7 mouse cellular contexts compared by ENCODE assay signal in genomic region chr14:56571310-56572093, GRCm38 (mm10). TPM values are rescaled to one million over a fixed set of nuclear protein-coding genes. Genes with fewer than 3 reads are reported as not detected.
DNase-seq lines count a peak whose midpoint lies in the region; ATAC-seq lines count a peak whose summit lies in the region.

No protein-coding gene starts in this region.

- H3K9me3 ChIP-seq in intestine, embryonic 16.5 days (ENCODE audit: control insufficient read depth, low read length): no peaks in the 10 kb centered on the region
- no peaks in the 10 kb centered on the region for H3K9me3 ChIP-seq in midbrain, embryonic 11.5 days (ENCODE audit: control insufficient read depth, low read length)

- no peaks in the 10 kb centered on the region for H3K36me3 ChIP-seq in intestine, embryonic 16.5 days (ENCODE audit: control insufficient read depth, insufficient read depth, low read length)
- H3K36me3 ChIP-seq in midbrain, embryonic 11.5 days (ENCODE audit: control insufficient read depth, insufficient read depth, low read length): no peaks in the 10 kb centered on the region; the same call in 1 of the 2 replicates

- no peaks in the 10 kb centered on the region for H3K27me3 ChIP-seq in intestine, embryonic 16.5 days (replicated peaks; ENCODE audit: control insufficient read depth, insufficient read depth, low read length)
- no peaks in the 10 kb centered on the region for H3K27me3 ChIP-seq in midbrain, embryonic 11.5 days (ENCODE audit: control insufficient read depth, insufficient read depth, low read length)

- peak overlapping the region; percentile 88 for H3K4me3 ChIP-seq in intestine, embryonic 16.5 days (ENCODE audit: low read length)
- peak overlapping the region; percentile 55 for H3K4me3 ChIP-seq in midbrain, embryonic 11.5 days (ENCODE audit: low read depth, low read length)

- WGBS in intestine, embryonic 16.5 days: under 1% methylated on average over 59 of the region's 59 CpGs
- under 1% methylated on average over 59 of the region's 59 CpGs for WGBS in midbrain, embryonic 11.5 days

- DNase-seq in adrenal gland, adult 2 months: peak; percentile 97
- peak; percentile 94 for DNase-seq in embryo, embryonic 11.5 days (ENCODE audit: low read depth, low spot score)
- DNase-seq in gastrocnemius, postnatal 36 days: peak; percentile 92 to 95
- peak; percentile 92 to 93 for DNase-seq in left cerebral cortex, postnatal 36 days (ENCODE audit: low spot score in 2 of 2)
- DNase-seq in midbrain, embryonic 11.5 days (ENCODE audit: low spot score, missing footprints): peak; percentile 99
- peak; percentile 91 for DNase-seq in skeletal muscle tissue, adult 2 months (ENCODE audit: low read depth, low spot score)

- ATAC-seq in intestine, embryonic 16.5 days: peak; percentile 99
- peak; percentile 100 for ATAC-seq in midbrain, embryonic 11.5 days (ENCODE audit: low FRiP score)

- H3K9ac ChIP-seq in intestine, embryonic 16.5 days (ENCODE audit: low read depth, low read length): peak overlapping the region; percentile 75
- H3K9ac ChIP-seq in midbrain, embryonic 11.5 days (ENCODE audit: low read length): peak overlapping the region; percentile 62

- H3K27ac ChIP-seq in intestine, embryonic 16.5 days (ENCODE audit: low read length): peak overlapping the region; percentile 74
- H3K27ac ChIP-seq in midbrain, embryonic 11.5 days (ENCODE audit: low read depth, low read length): peak overlapping the region; percentile 71

- H3K4me1 ChIP-seq in intestine, embryonic 16.5 days (ENCODE audit: control insufficient read depth, insufficient read depth, low read length): peaks cover 7% of the 10 kb centered on the region
- peaks cover 6% of the 10 kb centered on the region for H3K4me1 ChIP-seq in midbrain, embryonic 11.5 days (ENCODE audit: control insufficient read depth, insufficient read depth, low read length)

- peak overlapping the region; percentile 59 for H3K4me2 ChIP-seq in intestine, embryonic 16.5 days (ENCODE audit: low read depth, low read length)
- H3K4me2 ChIP-seq in midbrain, embryonic 11.5 days: peak overlapping the region; percentile 51

- intact Hi-C loops in gastrocnemius, postnatal 36 days (cut with DNase I): loop anchor here (10.0 kb wide), 1 partner anchor 197 kb away; no protein-coding TSS in a partner anchor
- intact Hi-C loops in left cerebral cortex, postnatal 36 days (cut with DNase I): loop anchor here (5.0 to 10.0 kb wide), 2 partner anchors 96 to 197 kb away; partner anchors contain the start of gene Mphosph8

RNA-seq across cellular contexts. Expression of gene Cenpj, which starts 3.7 kb away (rescaled TPM):
- 1 to 10 TPM; 8.0 to 9.3 TPM for total RNA-seq in adrenal gland, adult 2 months (2021)
- polyA plus RNA-seq in adrenal gland, adult 2 months (2012; rRNA removed): 3.1 and 3.3 TPM in 2 replicates
- total RNA-seq in gastrocnemius, postnatal 36 days (2021): 1 to 10 TPM; 2.0 to 2.5 TPM
- polyA plus RNA-seq in intestine, embryonic 16.5 days (2015; fragmentation: Nextera tagmentation; extraction: Ambion mirVana): 4.8 and 6.0 TPM in 2 replicates
- total RNA-seq in left cerebral cortex, postnatal 36 days (2021): 1 to 10 TPM; 2.0 to 4.0 TPM
- polyA plus RNA-seq in midbrain, embryonic 11.5 days (2014; fragmentation: Nextera tagmentation; extraction: Ambion mirVana): 24.4 and 26.6 TPM in 2 replicates

RNA-seq across cellular contexts. Expression of gene Parp4, which starts 3.9 kb away (rescaled TPM):
- 10 to 100 TPM; 32.7 to 34.7 TPM for total RNA-seq in adrenal gland, adult 2 months (2021)
- 2.6 and 4.4 TPM in 2 replicates for polyA plus RNA-seq in adrenal gland, adult 2 months (2012; rRNA removed)
- total RNA-seq in gastrocnemius, postnatal 36 days (2021): 10 to 100 TPM; 12.0 to 13.2 TPM
- 4.1 and 5.1 TPM in 2 replicates for polyA plus RNA-seq in intestine, embryonic 16.5 days (2015; fragmentation: Nextera tagmentation; extraction: Ambion mirVana)
- total RNA-seq in left cerebral cortex, postnatal 36 days (2021): 1 to 10 TPM; 3.7 to 4.3 TPM
- polyA plus RNA-seq in midbrain, embryonic 11.5 days (2014; fragmentation: Nextera tagmentation; extraction: Ambion mirVana): 1.3 and 1.5 TPM in 2 replicates

Comparison
In these comparisons a context has a peak if more than half of its experiments do, and no peak if none do; other contexts are left out.
1. Peak in every context shown above with its lines: DNase-seq, ATAC-seq, H3K4me3 ChIP-seq and H3K27ac ChIP-seq.